ENCODE assay signal across 15 mouse cellular contexts in the genomic region with DNA sequence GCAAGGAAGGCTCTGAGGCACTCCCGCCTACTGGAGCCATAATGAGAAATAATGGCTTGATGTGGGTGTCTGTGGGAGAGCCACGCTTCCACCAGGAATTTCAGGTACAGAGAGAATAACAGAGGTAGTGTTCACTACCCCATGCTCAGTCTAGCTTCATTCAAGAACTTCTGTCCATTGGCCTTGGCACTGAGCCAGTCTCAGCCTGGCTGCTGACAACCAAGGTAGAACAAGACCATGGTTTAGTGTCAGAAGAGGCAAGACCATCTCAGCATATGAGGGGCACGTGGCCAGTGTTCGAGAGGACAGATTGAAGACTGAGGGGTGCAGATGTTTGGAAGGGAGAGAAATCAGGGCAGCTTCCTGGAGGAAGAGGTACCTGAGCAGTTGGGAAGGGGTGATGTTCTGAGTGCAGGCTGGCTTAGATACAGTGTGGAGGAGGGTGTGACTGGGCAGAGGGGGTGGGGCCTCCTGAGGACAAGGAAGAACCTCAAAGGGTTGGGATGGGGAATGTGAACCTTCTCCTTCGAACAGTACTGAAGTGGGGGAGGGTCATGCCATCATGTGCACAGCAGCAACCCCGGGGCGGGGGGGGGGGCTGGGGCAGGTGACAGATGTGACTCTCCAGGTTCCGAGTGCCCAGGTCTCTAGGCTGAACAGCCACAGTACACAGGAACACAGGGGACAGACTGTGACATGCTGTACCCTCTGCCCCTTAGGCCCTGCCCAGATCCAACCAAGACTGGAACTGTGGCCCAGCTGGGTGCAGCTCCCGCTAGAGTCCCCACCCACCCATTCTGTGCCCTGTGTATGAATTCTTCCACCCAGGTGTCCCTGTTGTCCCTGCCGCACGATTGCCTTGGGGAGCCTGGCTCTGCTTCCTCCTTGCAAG. TPM values are rescaled to one million over a fixed set of nuclear protein-coding genes. Genes with fewer than 3 reads are reported as not detected.
DNase-seq lines count a peak whose midpoint lies in the region; ATAC-seq and TF ChIP-seq lines count a peak whose summit lies in the region.
"Had no signal": no experiment of that assay in that cellular context is flagged by ENCODE, and none has a peak within 500 bp of the region (broad histone marks: within the 10 kb centered on the region; RNA-seq: fewer than 3 reads in every experiment).

No protein-coding gene starts in this region.

- no peaks in the 10 kb centered on the region for H3K9me3 ChIP-seq in forebrain, embryonic 15.5 days
- no peaks in the 10 kb centered on the region for H3K9me3 ChIP-seq in forebrain, postnatal 0 days (ENCODE audit: low read length)
- H3K9me3 ChIP-seq in lung, embryonic 14.5 days (ENCODE audit: low read depth, low read length) = no peaks in the 10 kb centered on the region
- H3K9me3 ChIP-seq in stomach, embryonic 15.5 days = no peaks in the 10 kb centered on the region
- no peaks in the 10 kb centered on the region for H3K9me3 ChIP-seq in heart, embryonic 12.5 days (replicated peaks)
- H3K9me3 ChIP-seq: megakaryocyte, embryonic 14.5 days; neural tube, embryonic 12.5 days had no signal

- DNase-seq in adrenal gland, postnatal 10 days = peak; percentile 23
- DNase-seq in adrenal gland, adult 8-10 months = no peak
- DNase-seq in forebrain, postnatal 0 days = no peak
- DNase-seq in lung, embryonic 14.5 days = peak; percentile 12
- DNase-seq in lung, postnatal 36 days = no peak
- DNase-seq: thymus, postnatal 36 days had no signal

- no peaks in the 10 kb centered on the region for H3K36me3 ChIP-seq in forebrain, embryonic 15.5 days
- H3K36me3 ChIP-seq in forebrain, postnatal 0 days (ENCODE audit: insufficient read depth) = no peaks in the 10 kb centered on the region
- H3K36me3 ChIP-seq in lung, embryonic 14.5 days (ENCODE audit: insufficient read depth) = no peaks in the 10 kb centered on the region
- no peaks in the 10 kb centered on the region for H3K36me3 ChIP-seq in stomach, embryonic 15.5 days
- no peaks in the 10 kb centered on the region for H3K36me3 ChIP-seq in heart, embryonic 12.5 days
- H3K36me3 ChIP-seq: neural tube, embryonic 12.5 days had no signal

- H3K4me1 ChIP-seq in forebrain, embryonic 15.5 days = peaks cover 31% of the 10 kb centered on the region
- no peaks in the 10 kb centered on the region for H3K4me1 ChIP-seq in forebrain, postnatal 0 days (ENCODE audit: insufficient read depth)
- peaks cover 3% of the 10 kb centered on the region; the same call in 1 of the 2 replicates for H3K4me1 ChIP-seq in lung, embryonic 14.5 days (ENCODE audit: insufficient read depth)
- peaks cover 6% of the 10 kb centered on the region for H3K4me1 ChIP-seq in stomach, embryonic 15.5 days
- H3K4me1 ChIP-seq in heart, embryonic 12.5 days (replicated peaks) = peaks cover 14% of the 10 kb centered on the region
- H3K4me1 ChIP-seq: megakaryocyte, embryonic 14.5 days had no signal

- no peak overlapping the region for H3K4me2 ChIP-seq in forebrain, embryonic 15.5 days (replicated peaks)
- no peak overlapping the region for H3K4me2 ChIP-seq in forebrain, postnatal 0 days (ENCODE audit: low read depth)
- H3K4me2 ChIP-seq in lung, embryonic 14.5 days = no peak overlapping the region
- no peak overlapping the region for H3K4me2 ChIP-seq in stomach, embryonic 15.5 days
- H3K4me2 ChIP-seq in heart, embryonic 12.5 days = no peak overlapping the region
- H3K4me2 ChIP-seq: liver, embryonic 11.5 days; neural tube, embryonic 12.5 days had no signal

- H3K4me3 ChIP-seq in forebrain, embryonic 15.5 days = no peak overlapping the region
- no peak overlapping the region for H3K4me3 ChIP-seq in forebrain, postnatal 0 days (ENCODE audit: low read depth, low read length)
- no peak overlapping the region for H3K4me3 ChIP-seq in lung, embryonic 14.5 days (ENCODE audit: low read depth, low read length)
- H3K4me3 ChIP-seq in stomach, embryonic 15.5 days (replicated peaks) = no peak overlapping the region
- no peak overlapping the region for H3K4me3 ChIP-seq in heart, embryonic 12.5 days
- H3K4me3 ChIP-seq: layer of hippocampus, adult 2 months; megakaryocyte, embryonic 14.5 days; neural tube, embryonic 12.5 days had no signal

- peaks cover 12% of the 10 kb centered on the region for H3K27me3 ChIP-seq in forebrain, embryonic 15.5 days
- peaks cover 3% of the 10 kb centered on the region; the same call in 1 of the 2 replicates for H3K27me3 ChIP-seq in forebrain, postnatal 0 days (ENCODE audit: insufficient read depth, low read length)
- peaks cover 46% of the 10 kb centered on the region for H3K27me3 ChIP-seq in lung, embryonic 14.5 days (ENCODE audit: insufficient read depth, low read length)
- H3K27me3 ChIP-seq in stomach, embryonic 15.5 days (replicated peaks) = peaks cover 45% of the 10 kb centered on the region
- peaks cover 84% of the 10 kb centered on the region for H3K27me3 ChIP-seq in heart, embryonic 12.5 days (replicated peaks)

- TF ChIP-seq CTCF in forebrain, postnatal 0 days (IDR thresholded peaks at IDR 0.05; ENCODE audit: low read depth) = no peak
- TF ChIP-seq CTCF in lung, embryonic 14.5 days (IDR thresholded peaks at IDR 0.05; ENCODE audit: low read depth) = no peak

- 0 out of 2 replicates have a peak overlapping the region, but pooled peaks have one; percentile 13 for H3K9ac ChIP-seq in forebrain, embryonic 15.5 days (replicated peaks)
- H3K9ac ChIP-seq in forebrain, postnatal 0 days = no peak overlapping the region
- H3K9ac ChIP-seq in lung, embryonic 14.5 days = no peak overlapping the region
- no peak overlapping the region for H3K9ac ChIP-seq in stomach, embryonic 15.5 days
- H3K9ac ChIP-seq in heart, embryonic 12.5 days = no peak overlapping the region

- no peak for ATAC-seq in forebrain, embryonic 15.5 days (replicated peaks)
- ATAC-seq in forebrain, postnatal 0 days = no peak
- ATAC-seq in lung, embryonic 14.5 days (ENCODE audit: insufficient read depth) = no peak
- 0 out of 2 replicates have a peak, but pooled peaks have one; percentile 31 for ATAC-seq in stomach, embryonic 15.5 days (ENCODE audit: insufficient read depth, low FRiP score, low read depth)
- ATAC-seq in heart, embryonic 12.5 days (ENCODE audit: insufficient number of reproducible peaks, low FRiP score) = no peak
- ATAC-seq: inflammation-experienced regulatory T-cells, adult 6 months had no signal

- H3K27ac ChIP-seq in forebrain, embryonic 15.5 days (replicated peaks) = no peak overlapping the region
- no peak overlapping the region for H3K27ac ChIP-seq in forebrain, postnatal 0 days (ENCODE audit: low read depth, low read length)
- H3K27ac ChIP-seq in lung, embryonic 14.5 days (ENCODE audit: low read depth) = no peak overlapping the region
- no peak overlapping the region for H3K27ac ChIP-seq in stomach, embryonic 15.5 days
- no peak overlapping the region for H3K27ac ChIP-seq in heart, embryonic 12.5 days (ENCODE audit: poor library complexity, severe bottlenecking)
- H3K27ac ChIP-seq: layer of hippocampus, adult 2 months; neural tube, embryonic 12.5 days had no signal

- 63% methylated on average over 11 of the region's 11 CpGs for WGBS in forebrain, embryonic 15.5 days
- WGBS in forebrain, postnatal 0 days = 70% methylated on average over 11 of the region's 11 CpGs
- WGBS in lung, embryonic 14.5 days = 54% methylated on average over 11 of the region's 11 CpGs
- WGBS in stomach, embryonic 15.5 days = 57% methylated on average over 11 of the region's 11 CpGs
- 49% methylated on average over 11 of the region's 11 CpGs for WGBS in heart, embryonic 12.5 days

RNA-seq across cellular contexts. Expression of a gene that starts 52.3 kb away (rescaled TPM):
- total RNA-seq in adrenal gland, postnatal 10 days (2021) = 1 to 10 TPM; 1.1 to 1.2 TPM
- total RNA-seq in adrenal gland, adult 8-10 months (2022) = 1 to 10 TPM; 1.8 to 3.5 (median 2.5) TPM
- polyA plus RNA-seq in forebrain, embryonic 15.5 days (2015; fragmentation: Nextera tagmentation; extraction: Ambion mirVana) = 6.0 and 6.1 TPM in 2 replicates
- total RNA-seq in forebrain, postnatal 0 days (2014; rRNA removed) = 11.5 and 24.6 TPM in 2 replicates
- polyA plus RNA-seq in forebrain, postnatal 0 days (2015; fragmentation: Nextera tagmentation; extraction: Ambion mirVana) = 7.1 and 10.4 TPM in 2 replicates
- polyA plus RNA-seq in lung, embryonic 14.5 days (2014; fragmentation: Nextera tagmentation; extraction: Ambion mirVana) = 0.72 and 1.5 TPM in 2 replicates
- 0.57 and 0.63 TPM in 2 replicates for polyA plus RNA-seq in stomach, embryonic 15.5 days (2015; fragmentation: Nextera tagmentation; extraction: Ambion mirVana)
- polyA plus RNA-seq in heart, embryonic 12.5 days (2016; fragmentation: Nextera tagmentation; extraction: Ambion mirVana) = not detected in 2 replicates
- polyA plus RNA-seq: gonadal fat pad, adult 2 months; inflammation-experienced regulatory T-cells, adult 6 months had no signal

Comparison
In these comparisons a context has a peak if more than half of its experiments do, and no peak if none do; other contexts are left out.
1. DNase-seq: peak in adrenal gland, postnatal 10 days (single experiment) and lung, embryonic 14.5 days (single experiment); none in adrenal gland, adult 8-10 months (single experiment), forebrain, postnatal 0 days (single experiment) and lung, postnatal 36 days (single experiment).